Comparison of ENCODE assay signal across 15 mouse cellular contexts in genomic region chr15:101255842-101256462, GRCm38 (mm10). TPM values are rescaled to one million over a fixed set of nuclear protein-coding genes. Genes with fewer than 3 reads are reported as not detected.
DNase-seq lines count a peak whose midpoint lies in the region; ATAC-seq and TF ChIP-seq lines count a peak whose summit lies in the region.
"Had no signal": no experiment of that assay in that cellular context is flagged by ENCODE, and none has a peak within 500 bp of the region (broad histone marks: within the 10 kb centered on the region; RNA-seq: fewer than 3 reads in every experiment).

No protein-coding gene starts in this region.

- H3K27ac ChIP-seq in heart, embryonic 15.5 days, result peak overlapping the region; percentile 32
- H3K27ac ChIP-seq in thymus, adult 2 months (ENCODE audit: control insufficient read depth, insufficient read depth, low read length), result peak overlapping the region; percentile 25; the same call in 1 of the 2 replicates
- H3K27ac ChIP-seq: intestine, embryonic 15.5 days; limb, embryonic 12.5 days had no signal

- H3K4me1 ChIP-seq in heart, embryonic 15.5 days (replicated peaks), result peaks cover 51% of the 10 kb centered on the region
- peaks cover 73% of the 10 kb centered on the region for H3K4me1 ChIP-seq in thymus, adult 2 months (replicated peaks; ENCODE audit: control insufficient read depth, insufficient read depth, low read length)

- WGBS in heart, embryonic 15.5 days, result 67% methylated on average over 7 of the region's 7 CpGs
- WGBS in thymus, adult 2 months, result 24% methylated on average over 7 of the region's 7 CpGs

- H3K9me3 ChIP-seq in heart, embryonic 15.5 days (replicated peaks), result no peaks in the 10 kb centered on the region
- H3K9me3 ChIP-seq: forebrain, embryonic 10.5 days; intestine, embryonic 15.5 days; limb, embryonic 12.5 days had no signal

- TF ChIP-seq CTCF in thymus, adult 2 months (IDR thresholded peaks at IDR 0.05; ENCODE audit: borderline replicate concordance, control insufficient read depth, extremely low read depth, insufficient read depth, low read length, poor library complexity), result no peak

- no peaks in the 10 kb centered on the region for H3K27me3 ChIP-seq in heart, embryonic 15.5 days
- no peaks in the 10 kb centered on the region for H3K27me3 ChIP-seq in thymus, adult 2 months (ENCODE audit: control insufficient read depth, insufficient read depth, low read length)
- no peaks in the 10 kb centered on the region for H3K27me3 ChIP-seq in splenic B cell, adult 2 months (ENCODE audit: control insufficient read depth, insufficient read depth, low read length, poor library complexity, severe bottlenecking)
- H3K27me3 ChIP-seq: intestine, embryonic 15.5 days had no signal

- no peaks in the 10 kb centered on the region for H3K36me3 ChIP-seq in heart, embryonic 15.5 days
- no peaks in the 10 kb centered on the region for H3K36me3 ChIP-seq in thymus, adult 2 months (ENCODE audit: control insufficient read depth, insufficient read depth, low read length)
- no peaks in the 10 kb centered on the region for H3K36me3 ChIP-seq in splenic B cell, adult 2 months (ENCODE audit: control insufficient read depth, insufficient read depth, low read length, poor library complexity, severe bottlenecking)
- H3K36me3 ChIP-seq: intestine, embryonic 15.5 days had no signal

- no peak for DNase-seq in heart, postnatal 36 days
- DNase-seq in thymus, adult 2 months, result no peak
- no peak for DNase-seq in thymus, postnatal 25 days
- peak; percentile 83 for DNase-seq in splenic B cell, adult 2 months (ENCODE audit: low read depth, low spot score)
- no peak for DNase-seq in cerebellum, adult 9-11 months
- DNase-seq: adrenal gland, postnatal 25 days; cerebellum, adult 11 months; kidney, postnatal 14 days; lung, adult 18-20 months; thymus, adult 18-20 months had no signal

- no peak for TF ChIP-seq POLR2A in thymus, adult 2 months (IDR thresholded peaks at IDR 0.05; ENCODE audit: control insufficient read depth, extremely low read depth, insufficient read depth, low read length, poor library complexity)

- H3K4me2 ChIP-seq in heart, embryonic 15.5 days, result no peak overlapping the region
- H3K4me2 ChIP-seq: intestine, embryonic 15.5 days; limb, embryonic 12.5 days had no signal

- no peak for ATAC-seq in heart, embryonic 15.5 days (replicated peaks; ENCODE audit: insufficient number of reproducible peaks, insufficient read depth, low FRiP score, low read depth)
- peak; percentile 26 for ATAC-seq in common myeloid progenitor, adult 5-6 weeks (replicated peaks; ENCODE audit: low read depth, poor library complexity, severe bottlenecking)
- ATAC-seq: intestine, embryonic 15.5 days had no signal

- intact Hi-C loops in heart, postnatal 36 days (cut with DNase I), result no loop called here

- H3K9ac ChIP-seq in heart, embryonic 15.5 days, result no peak overlapping the region
- H3K9ac ChIP-seq: intestine, embryonic 15.5 days; limb, embryonic 12.5 days had no signal

- H3K4me3 ChIP-seq in heart, embryonic 15.5 days, result no peak overlapping the region
- no peak overlapping the region for H3K4me3 ChIP-seq in thymus, adult 2 months (ENCODE audit: control insufficient read depth, insufficient read depth, low read length)
- H3K4me3 ChIP-seq: forebrain, embryonic 10.5 days; intestine, embryonic 15.5 days; limb, embryonic 12.5 days had no signal

RNA-seq across cellular contexts. Expression of gene Nr4a1, which starts 1.9 kb away (rescaled TPM):
- polyA plus RNA-seq in heart, embryonic 15.5 days (2015; fragmentation: Nextera tagmentation; extraction: Ambion mirVana), result 10.6 and 12.5 TPM in 2 replicates
- 10 to 100 TPM in 1 of 2 experiments, 1 to 10 TPM in 1; 5.2 to 98.5 TPM for total RNA-seq in heart, postnatal 36 days (2021)
- polyA plus RNA-seq in thymus, adult 2 months (2012; rRNA removed), result 164 TPM in 2 replicates
- total RNA-seq in common myeloid progenitor, adult 5-6 weeks (2017), result 24.2 and 32.7 TPM in 2 replicates

RNA-seq across cellular contexts. Expression of gene Atg101, which starts 28.1 kb away (rescaled TPM):
- 52.0 and 59.9 TPM in 2 replicates for polyA plus RNA-seq in heart, embryonic 15.5 days (2015; fragmentation: Nextera tagmentation; extraction: Ambion mirVana)
- 10 to 100 TPM; 23.7 to 23.9 TPM for total RNA-seq in heart, postnatal 36 days (2021)
- polyA plus RNA-seq in thymus, adult 2 months (2012; rRNA removed), result 68.5 and 75.2 TPM in 2 replicates
- total RNA-seq in common myeloid progenitor, adult 5-6 weeks (2017), result 30.7 and 34.8 TPM in 2 replicates

RNA-seq across cellular contexts. Expression of gene Grasp, which starts 32.0 kb away (rescaled TPM):
- polyA plus RNA-seq in heart, embryonic 15.5 days (2015; fragmentation: Nextera tagmentation; extraction: Ambion mirVana), result 3.3 and 5.0 TPM in 2 replicates
- 10 to 100 TPM; 10.7 to 12.0 TPM for total RNA-seq in heart, postnatal 36 days (2021)
- 10.2 and 15.4 TPM in 2 replicates for polyA plus RNA-seq in thymus, adult 2 months (2012; rRNA removed)
- total RNA-seq in common myeloid progenitor, adult 5-6 weeks (2017), result 2.1 and 4.7 TPM in 2 replicates

RNA-seq across cellular contexts. Expression of gene 6030408B16Rik, which starts 37.1 kb away (rescaled TPM):
- 3.1 and 4.8 TPM in 2 replicates for polyA plus RNA-seq in heart, embryonic 15.5 days (2015; fragmentation: Nextera tagmentation; extraction: Ambion mirVana)
- total RNA-seq in heart, postnatal 36 days (2021), result 1 to 10 TPM in 1 of 2 experiments, under 1 TPM in 1; 0.94 to 1.4 TPM
- 0.55 and 0.88 TPM in 2 replicates for polyA plus RNA-seq in thymus, adult 2 months (2012; rRNA removed)
- 0.78 TPM in 1 of 2 replicates, not detected in the other for total RNA-seq in common myeloid progenitor, adult 5-6 weeks (2017)
